Mouse (Mus musculus) lung, adult 2 months (tissue): Measurements from ENCODE around the gene Uck2.

Experiments
- CTCF ChIP-seq: fragments of 200-500 bp; IDR thresholded peaks from 2 replicates; pipeline ENCODE4 v1.5.1; 2011; ENCODE audit warnings: mild to moderate bottlenecking, low read length, control low read depth; ENCODE audit not compliant: insufficient read depth
- POLR2A ChIP-seq: fragments of 200-500 bp; IDR thresholded peaks from 2 replicates; pipeline ENCODE4 v1.6.1; 2011; ENCODE audit warnings: low read depth, mild to moderate bottlenecking, control low read depth, low read length, borderline replicate concordance; ENCODE audit errors: extremely low read depth

DNA sequence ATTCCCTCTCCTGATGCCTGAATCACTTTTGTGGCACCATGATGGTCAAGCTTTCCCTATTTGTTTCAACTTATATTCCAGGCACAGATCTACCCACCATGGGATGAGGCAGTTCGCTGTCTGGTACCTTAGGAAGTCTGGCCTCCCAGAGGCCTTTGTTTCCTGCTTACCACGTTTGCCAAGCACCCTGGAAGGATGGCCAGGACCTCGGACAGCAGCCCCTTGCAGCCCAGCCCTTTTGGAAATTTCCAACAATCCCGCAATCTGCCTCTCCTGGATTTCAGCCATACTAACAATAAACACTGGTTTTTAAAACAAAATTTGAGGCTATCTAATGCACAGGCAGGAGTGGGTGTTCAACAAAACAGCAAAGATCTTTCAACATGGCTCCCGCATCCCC, 97.3 kb downstream of the Uck2 start:
- TF ChIP-seq CTCF: no peak
- TF ChIP-seq POLR2A: no peak
